Mouse (Mus musculus) kidney, embryonic 16.5 days (tissue): ENCODE data around the gene Pnpla2. TPM values are rescaled to one million over a fixed set of nuclear protein-coding genes. Genes with fewer than 3 reads are reported as not detected.

Experiments used
- ATAC-seq: fragments of 200-750 bp; cut with Nextera tagmentation; 2 replicates; pipeline ENCODE4 v1.8.0; 2017; ENCODE audit warnings: moderate TSS enrichment; ENCODE audit not compliant: low FRiP score, low TSS enrichment
- H3K27ac ChIP-seq: fragments of 300-500 bp; sonication (generic); 2 replicates; pipeline ENCODE4 v1.5.1; 2014; ENCODE audit warnings: low read length
- H3K27me3 ChIP-seq: fragments of 300-500 bp; sonication (generic); 2 replicates; pipeline ENCODE4 v1.6.1; 2014; ENCODE audit warnings: low read length, control low read depth, mixed read lengths; ENCODE audit not compliant: insufficient read depth
- H3K36me3 ChIP-seq: fragments of 300-500 bp; sonication (generic); 2 replicates; pipeline ENCODE4 v1.6.1; 2014; ENCODE audit warnings: low read length, control low read depth, mixed read lengths; ENCODE audit not compliant: insufficient read depth
- H3K4me1 ChIP-seq: fragments of 300-500 bp; sonication (generic); 2 replicates; pipeline ENCODE4 v1.6.1; 2014; ENCODE audit warnings: low read length, control low read depth, mixed read lengths; ENCODE audit not compliant: insufficient read depth
- H3K4me2 ChIP-seq: fragments of 300-500 bp; sonication (generic); replicated peaks from 2 replicates; pipeline ENCODE4 v1.6.1; 2014; ENCODE audit warnings: low read depth, low read length
- H3K4me3 ChIP-seq: fragments of 300-500 bp; sonication (generic); 2 replicates; pipeline ENCODE4 v1.5.1; 2014; ENCODE audit warnings: mild to moderate bottlenecking, low read length
- H3K9ac ChIP-seq: fragments of 300-500 bp; sonication (generic); replicated peaks from 2 replicates; pipeline ENCODE4 v1.6.1; 2014; ENCODE audit warnings: low read length
- H3K9me3 ChIP-seq: fragments of 300-500 bp; sonication (generic); 2 replicates; pipeline ENCODE4 v1.6.1; 2016; ENCODE audit warnings: low read length, control low read depth
- WGBS: fragments of 180-500 bp; shearing (Covaris S2); extraction: QIAGEN DNeasy Blood & Tissue Kit; methylation state at CpG from one replicate; pipeline ENCODE4 v1.1.7; 2014; 5-methylcytosine and 5-hydroxymethylcytosine counted together
- polyA plus RNA-seq: library from polyadenylated mRNA; unstranded; fragments of >200 nt; fragmentation: Nextera tagmentation; extraction: Ambion mirVana; gene quantifications from 2 replicates; pipeline ENCODE4 v1.2.1, GENCODE M21; 2015

The Pnpla2 gene
- polyA plus RNA-seq, 1 experiment from 2014 or later = 51.5 TPM

- no peak for ATAC-seq
- Histone ChIP-seq H3K4me3 (peak overlapping the region; percentile 58), H3K4me2 (peak overlapping the region; percentile 93), H3K9ac (peak overlapping the region; percentile 77), H3K9me3 (no peaks in the 10 kb centered on the region), H3K27me3 (no peaks in the 10 kb centered on the region), H3K27ac (no peak overlapping the region), H3K4me1 (peaks cover 32% of the 10 kb centered on the region), H3K36me3 (peaks cover 38% of the 10 kb centered on the region)
- WGBS = 55% methylated on average over 2 of the region's 2 CpGs
Observed at GRCm38 (mm10) chr7:141436523-141436892, 18.5 kb upstream of the Pnpla2 start.

- H3K27ac ChIP-seq = no peak within 1 kb of the TSS
- H3K9ac ChIP-seq = peak within 1 kb of the TSS; percentile 77
- peak within 1 kb of the TSS; percentile 58 for H3K4me3 ChIP-seq
- peak; percentile 69 for ATAC-seq
- H3K4me1 ChIP-seq = peaks cover 41% of the 10 kb centered on the region
- peaks cover 29% of the 10 kb centered on the region for H3K36me3 ChIP-seq
- H3K27me3 ChIP-seq = no peaks in the 10 kb centered on the region
- peak within 1 kb of the TSS; percentile 93 for H3K4me2 ChIP-seq
- H3K9me3 ChIP-seq = no peaks in the 10 kb centered on the region
- 6% methylated on average over 53 of the region's 53 CpGs for WGBS
Observed at GRCm38 (mm10) chr7:141437178-141438120, 17.5 kb upstream of the Pnpla2 start, which contains the start of gene Slc25a22. TSS of gene Slc25a22 (minus strand) at chr7:141437892.

DNA sequence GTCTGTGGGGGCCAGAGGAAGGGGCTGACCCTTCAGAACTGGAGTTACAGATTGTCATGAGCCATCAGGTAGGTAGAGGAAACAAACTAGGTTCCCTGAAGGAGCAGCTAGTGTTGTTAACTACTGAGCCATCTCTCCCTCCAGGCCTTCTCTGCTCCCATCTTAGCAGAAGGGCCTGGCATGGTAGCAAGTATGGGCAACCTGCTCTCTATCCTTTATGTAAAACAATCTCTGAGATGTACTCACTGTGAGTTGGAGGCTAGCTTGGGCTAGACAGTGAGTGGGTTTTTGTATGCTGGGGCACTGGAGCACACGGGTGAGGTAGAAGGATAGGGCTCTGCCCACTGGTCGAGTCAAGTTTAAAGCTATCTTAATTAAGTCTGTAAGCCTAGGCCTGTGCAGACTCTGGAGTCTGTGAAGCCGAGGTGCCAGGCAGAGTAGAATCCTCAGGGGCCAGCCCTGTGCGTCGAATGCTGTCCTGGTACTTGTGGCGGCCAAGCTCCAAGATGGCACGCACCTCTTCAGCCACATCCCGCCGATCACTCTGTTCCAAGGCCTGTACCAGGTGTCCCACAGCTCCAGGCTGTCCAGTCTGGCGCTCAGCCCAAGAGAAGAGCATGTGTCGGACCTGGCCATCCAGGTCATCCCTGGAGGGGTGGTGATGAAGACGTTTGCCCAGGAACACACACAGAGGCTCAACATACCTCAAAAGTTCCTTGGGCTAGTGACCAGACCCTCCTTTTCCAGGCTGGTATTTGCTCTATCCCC is 16.6 kb upstream of the Pnpla2 start:
- no peak overlapping the region for H3K27ac ChIP-seq
- peaks cover 22% of the 10 kb centered on the region for H3K36me3 ChIP-seq
- H3K4me3 ChIP-seq = no peak overlapping the region
- H3K4me2 ChIP-seq = no peak overlapping the region
- H3K9me3 ChIP-seq = no peaks in the 10 kb centered on the region
- H3K27me3 ChIP-seq = no peaks in the 10 kb centered on the region
- 91% methylated on average over 12 of the region's 12 CpGs for WGBS
- peaks cover 50% of the 10 kb centered on the region for H3K4me1 ChIP-seq
- no peak for ATAC-seq
- no peak overlapping the region for H3K9ac ChIP-seq

GRCm38 (mm10) chr7:141439140-141439679 is 15.8 kb upstream of the Pnpla2 start:
- Histone ChIP-seq H3K27ac (no peak overlapping the region), H3K27me3 (no peaks in the 10 kb centered on the region), H3K9me3 (no peaks in the 10 kb centered on the region), H3K4me3 (no peak overlapping the region), H3K9ac (no peak overlapping the region), H3K4me1 (peaks cover 49% of the 10 kb centered on the region), H3K36me3 (peaks cover 19% of the 10 kb centered on the region; the same call in 1 of the 2 replicates), H3K4me2 (no peak overlapping the region)
- 96% methylated on average over 10 of the region's 10 CpGs for WGBS
- no peak for ATAC-seq

- H3K36me3 ChIP-seq = peaks cover 19% of the 10 kb centered on the region; the same call in 1 of the 2 replicates
- no peak overlapping the region for H3K9ac ChIP-seq
- no peaks in the 10 kb centered on the region for H3K9me3 ChIP-seq
- no peaks in the 10 kb centered on the region for H3K27me3 ChIP-seq
- no peak overlapping the region for H3K4me2 ChIP-seq
- no peak overlapping the region for H3K4me3 ChIP-seq
- H3K4me1 ChIP-seq = peaks cover 43% of the 10 kb centered on the region
- 95% methylated on average over 11 of the region's 11 CpGs for WGBS
- no peak for ATAC-seq
- no peak overlapping the region for H3K27ac ChIP-seq
Observed at GRCm38 (mm10) chr7:141439811-141440210, 15.2 kb upstream of the Pnpla2 start.

DNA sequence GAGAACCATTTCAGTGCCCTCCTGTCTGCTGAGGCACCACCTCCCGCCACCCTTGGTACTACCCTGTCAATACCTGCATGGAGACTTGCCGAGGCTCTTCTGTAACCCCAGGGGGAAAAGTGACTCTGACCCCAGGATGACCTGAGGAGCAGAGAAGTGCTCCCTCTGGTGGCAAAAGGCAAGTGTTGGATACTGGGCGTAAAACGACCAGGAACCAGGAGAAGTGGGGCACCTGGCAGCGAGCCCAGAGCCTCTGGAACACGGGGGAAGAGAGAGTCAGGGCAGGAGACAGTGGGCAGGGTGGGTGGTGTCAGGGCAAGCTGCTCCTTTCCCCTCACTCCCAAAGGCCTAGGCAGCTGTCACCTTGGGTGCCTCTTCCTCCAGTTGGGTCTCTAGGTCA is 14.4 kb upstream of the Pnpla2 start:
- Histone ChIP-seq H3K27ac (no peak overlapping the region), H3K9ac (no peak overlapping the region), H3K4me3 (no peak overlapping the region), H3K4me1 (peaks cover 37% of the 10 kb centered on the region), H3K27me3 (no peaks in the 10 kb centered on the region), H3K4me2 (no peak overlapping the region), H3K36me3 (peaks cover 19% of the 10 kb centered on the region; the same call in 1 of the 2 replicates), H3K9me3 (no peaks in the 10 kb centered on the region)
- 36% methylated on average over 6 of the region's 6 CpGs for WGBS
- no peak for ATAC-seq

DNA sequence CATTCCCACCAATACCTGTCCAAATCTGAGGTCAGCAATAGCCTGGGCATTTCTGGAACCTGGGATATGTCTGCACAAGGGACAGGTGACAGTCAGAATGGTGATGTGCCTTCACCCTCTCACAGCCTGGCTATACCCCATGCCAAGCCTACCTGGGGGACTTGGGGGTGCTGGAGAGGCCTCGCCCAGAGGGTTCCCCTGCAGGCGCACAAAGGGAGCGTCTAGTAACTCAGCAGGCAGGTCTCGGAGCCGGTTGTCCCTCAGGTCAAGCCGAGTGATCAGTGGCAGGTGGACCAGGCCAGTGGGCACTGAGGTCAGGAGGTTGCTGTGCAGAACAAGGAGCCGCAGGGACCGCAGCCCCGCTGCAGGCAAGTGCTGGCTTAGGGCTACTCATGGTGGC is 13.5 kb upstream of the Pnpla2 start:
- peaks cover 29% of the 10 kb centered on the region for H3K4me1 ChIP-seq
- no peaks in the 10 kb centered on the region for H3K27me3 ChIP-seq
- no peaks in the 10 kb centered on the region for H3K9me3 ChIP-seq
- ATAC-seq = no peak
- H3K27ac ChIP-seq = no peak overlapping the region
- H3K4me3 ChIP-seq = no peak overlapping the region
- peaks cover 19% of the 10 kb centered on the region; the same call in 1 of the 2 replicates for H3K36me3 ChIP-seq
- H3K9ac ChIP-seq = no peak overlapping the region
- WGBS = 88% methylated on average over 9 of the region's 9 CpGs
- H3K4me2 ChIP-seq = no peak overlapping the region

DNA sequence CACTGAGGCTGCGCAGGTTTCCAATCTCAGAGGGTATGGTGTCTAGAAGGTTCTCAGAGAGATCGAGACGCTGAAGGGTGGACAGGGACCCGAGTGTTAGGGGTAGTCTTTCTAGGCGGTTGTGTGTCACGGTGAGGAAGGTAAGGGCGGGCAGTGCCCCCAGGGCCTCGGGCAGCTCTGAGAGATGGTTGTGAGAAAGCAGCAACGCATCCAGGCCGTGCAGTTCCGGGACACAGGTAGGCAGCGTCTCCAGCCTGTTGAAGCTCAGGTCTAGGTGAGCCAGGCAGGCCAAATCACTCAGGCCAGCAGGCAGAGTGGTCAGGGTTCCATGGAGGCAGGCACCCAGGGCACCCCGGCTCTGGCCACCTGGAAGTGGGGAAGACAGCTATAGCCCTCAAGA is 12.8 kb upstream of the Pnpla2 start:
- no peak for ATAC-seq
- H3K9ac ChIP-seq = peak overlapping the region; percentile 66

DNA sequence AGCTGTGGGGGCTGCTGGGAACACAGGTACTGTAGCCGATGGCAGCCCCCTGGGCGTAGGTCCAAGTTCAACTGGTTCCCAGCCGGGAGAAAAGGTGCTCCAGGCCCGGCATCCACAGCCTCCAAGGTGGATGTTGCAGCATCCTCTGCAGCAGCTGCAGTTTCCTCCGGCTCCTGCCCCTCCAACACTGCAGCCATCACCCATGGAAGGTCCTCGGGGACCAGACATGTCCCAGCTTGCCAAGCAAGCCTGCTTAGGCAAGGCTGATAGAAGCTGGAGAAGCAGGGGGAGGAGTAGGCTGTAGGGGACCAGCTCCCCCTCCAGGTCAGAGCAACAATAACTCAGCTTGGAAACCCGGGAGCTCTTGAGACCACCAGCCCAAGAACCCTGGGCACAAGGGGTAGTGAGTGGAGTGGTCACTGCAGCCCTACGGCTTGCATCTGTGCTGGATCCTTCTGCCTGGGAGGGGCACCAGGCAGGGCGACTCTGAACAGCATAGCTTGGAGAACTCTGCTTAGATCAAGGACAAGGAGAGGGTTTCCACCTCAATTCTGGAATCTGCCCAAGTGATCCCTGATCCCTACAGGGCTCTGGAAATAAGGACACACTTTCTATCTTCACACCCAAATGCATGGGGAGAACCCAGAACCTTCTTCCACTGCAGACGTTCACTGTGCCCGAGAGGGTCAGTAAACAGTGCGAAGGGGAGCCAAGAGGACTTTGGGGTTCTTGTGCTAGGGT is 11.7 kb upstream of the Pnpla2 start:
- Histone ChIP-seq H3K4me3 (peak overlapping the region; percentile 54), H3K36me3 (peaks cover 18% of the 10 kb centered on the region; the same call in 1 of the 2 replicates), H3K4me2 (peak overlapping the region; percentile 89), H3K27me3 (no peaks in the 10 kb centered on the region), H3K27ac (peak overlapping the region; percentile 52; the same call in 1 of the 2 replicates), H3K9me3 (no peaks in the 10 kb centered on the region), H3K4me1 (peaks cover 24% of the 10 kb centered on the region), H3K9ac (peak overlapping the region; percentile 66)
- 15% methylated on average over 12 of the region's 12 CpGs for WGBS
- no peak; the same call in 1 of the 2 replicates for ATAC-seq

More for the DNA sequence above, 12.8 kb upstream of the Pnpla2 start:
- Histone ChIP-seq H3K9me3 (no peaks in the 10 kb centered on the region), H3K27ac (no peak overlapping the region), H3K36me3 (peaks cover 19% of the 10 kb centered on the region; the same call in 1 of the 2 replicates), H3K4me1 (peaks cover 22% of the 10 kb centered on the region), H3K4me2 (peak overlapping the region; percentile 89), H3K27me3 (no peaks in the 10 kb centered on the region), H3K4me3 (peak overlapping the region; percentile 54; the same call in 1 of the 2 replicates)
- 93% methylated on average over 13 of the region's 13 CpGs for WGBS
